Mouse (Mus musculus): ENCODE results near the gene Tmem233.

The Tmem233 gene

DNA sequence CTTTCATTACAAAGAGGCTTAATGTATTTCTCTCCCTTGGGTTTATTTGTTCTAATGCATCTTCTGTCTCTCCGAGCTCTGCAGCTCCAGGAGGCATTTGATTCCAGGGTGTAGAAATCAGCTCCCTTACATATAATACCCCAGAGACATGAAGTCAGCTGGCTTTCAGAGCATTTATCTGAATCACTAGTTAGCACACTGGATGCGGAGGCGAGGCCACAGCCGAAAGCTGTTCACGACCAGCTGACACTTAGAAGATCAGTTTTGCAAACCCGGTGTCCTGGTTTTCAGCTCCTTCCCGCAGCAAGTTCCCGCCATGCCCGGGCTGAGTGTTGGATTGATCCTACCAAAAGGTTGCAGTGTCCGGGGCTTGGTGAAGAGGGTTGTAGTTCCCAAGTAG is 78.8 kb downstream of the Tmem233 start:
- DNase-seq (ENCODE audit: low read depth): no peak

DNA sequence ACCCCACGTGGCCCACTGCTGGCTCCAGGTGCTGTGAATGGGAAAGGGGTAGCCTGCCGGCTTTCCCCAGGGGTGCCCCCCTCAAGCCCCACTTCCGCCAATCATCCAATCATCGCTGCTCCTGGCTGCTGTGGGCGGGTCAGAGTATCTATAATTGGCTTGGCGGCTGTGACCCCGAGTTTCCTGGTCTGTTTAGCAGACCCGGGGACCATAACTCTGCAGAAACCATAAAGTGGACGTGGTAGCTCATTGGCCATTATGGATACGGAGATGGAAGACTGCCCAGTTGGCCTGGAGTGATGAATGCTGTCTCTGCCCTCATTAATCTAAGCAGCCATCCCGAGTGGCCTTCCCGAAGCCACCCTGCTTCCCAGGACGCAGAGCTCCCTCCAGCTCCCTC is 79.2 kb downstream of the Tmem233 start:
- DNase-seq (ENCODE audit: low read depth): no peak

DNA sequence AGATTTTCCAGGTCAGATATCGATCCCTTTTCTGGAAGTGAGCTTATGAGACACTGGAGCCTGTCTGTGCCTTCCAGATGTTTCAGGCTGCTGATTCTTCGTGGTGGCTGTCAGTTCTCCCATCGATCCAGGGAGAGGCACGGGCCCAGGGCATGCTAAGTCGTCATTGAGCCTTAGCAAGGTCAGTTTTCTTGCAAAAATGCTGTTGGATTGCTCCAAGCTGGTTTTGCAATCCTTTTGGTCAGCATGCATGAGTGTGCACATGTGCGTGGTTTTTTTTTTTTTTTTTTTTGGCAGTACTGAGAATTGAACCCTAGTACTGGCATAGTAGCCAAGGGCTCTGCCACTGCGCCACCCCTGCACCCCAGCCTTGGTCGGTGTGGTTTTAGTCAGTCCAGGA is 79.9 kb downstream of the Tmem233 start:
- DNase-seq (ENCODE audit: low read depth): no peak

DNA sequence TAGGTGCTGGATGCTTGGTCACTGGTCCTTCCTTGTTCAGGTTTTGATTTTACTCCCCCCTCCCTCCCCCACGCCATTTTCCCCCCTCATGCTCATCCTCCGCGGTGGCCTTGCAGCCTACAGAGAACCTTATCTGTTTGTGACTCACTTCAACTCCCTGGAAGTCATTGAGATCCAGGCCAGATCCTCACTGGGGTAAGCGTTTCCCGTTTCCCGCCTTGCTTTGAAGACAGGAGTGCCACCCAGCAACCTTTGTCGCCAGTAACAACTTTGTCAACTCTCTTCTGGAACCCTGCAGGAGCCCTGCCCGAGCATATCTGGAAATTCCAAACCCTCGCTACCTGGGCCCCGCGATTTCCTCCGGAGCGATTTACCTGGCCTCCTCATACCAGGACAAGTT is 85.7 kb downstream of the Tmem233 start:
- DNase-seq (ENCODE audit: low read depth): no peak

DNA sequence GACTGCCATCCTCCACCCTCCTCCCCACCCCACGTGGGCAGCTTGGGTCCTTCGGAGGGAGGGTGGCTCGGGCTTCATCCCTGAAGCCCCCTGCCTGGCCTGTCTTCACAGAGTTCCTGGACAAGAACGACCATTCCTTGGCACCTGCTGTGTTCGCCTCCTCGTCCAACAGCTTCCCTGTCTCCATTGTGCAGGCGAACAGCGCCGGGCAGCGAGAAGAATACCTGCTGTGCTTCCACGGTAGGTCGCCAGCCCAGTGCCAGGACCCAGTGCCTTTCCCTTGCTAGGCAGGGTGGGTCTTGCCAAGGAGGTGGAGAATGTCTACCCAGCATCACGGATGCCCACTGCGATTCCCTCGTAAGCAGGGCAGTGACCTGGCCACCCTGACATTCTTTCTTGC is 88.9 kb downstream of the Tmem233 start:
- no peak for DNase-seq (ENCODE audit: low read depth)

DNA sequence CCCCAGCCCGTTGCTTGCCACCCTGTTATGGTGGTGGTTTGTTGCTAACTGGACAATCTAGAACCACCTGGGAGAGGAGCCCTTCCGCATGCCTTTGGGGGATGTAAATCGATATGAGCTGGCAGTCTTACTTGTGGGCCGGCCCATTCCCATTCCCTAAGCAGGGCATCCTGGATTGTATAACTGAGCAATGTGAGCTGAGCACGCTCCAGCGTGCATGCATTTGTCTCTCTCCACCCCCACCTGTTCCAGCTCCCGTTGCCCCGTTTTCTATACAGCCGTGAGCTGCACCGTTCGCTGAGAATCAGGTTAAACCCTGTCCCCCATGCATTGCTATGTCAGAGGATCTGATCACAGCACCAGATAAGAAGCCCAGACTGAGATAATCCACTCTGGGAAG is 91.3 kb downstream of the Tmem233 start:
- no peak for DNase-seq (ENCODE audit: low read depth)

Data from induced T-regulatory cell, adult 2 months (primary cell).